Mouse (Mus musculus): ENCODE measurements around the gene Ncam1.
A peak's percentile ranks its signal among the peaks of the same experiment; 100 is the strongest.

Ncam1 gene

DNA sequence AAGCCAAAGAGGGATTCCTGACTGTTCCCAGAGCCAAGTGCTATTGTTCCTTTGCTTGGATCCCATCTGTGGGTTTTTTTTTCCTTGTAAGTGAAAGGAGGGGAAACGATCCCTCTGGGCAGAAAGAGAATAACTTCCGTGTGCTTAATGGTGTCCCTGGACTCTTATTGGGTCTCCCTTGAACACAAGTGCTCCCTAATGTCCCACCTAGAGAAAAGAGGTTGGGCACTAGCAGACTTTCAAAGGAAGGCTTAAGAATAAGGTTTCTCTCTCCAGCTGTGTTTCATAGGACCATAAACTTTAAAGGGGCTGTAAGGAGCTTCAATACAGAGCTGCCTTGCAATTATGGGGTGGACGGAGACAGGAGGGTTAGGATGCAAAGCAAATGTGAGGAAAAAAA, 119.5 kb downstream of the Ncam1 start:
- no peak for DNase-seq (ENCODE audit: low read depth, low spot score)

DNA sequence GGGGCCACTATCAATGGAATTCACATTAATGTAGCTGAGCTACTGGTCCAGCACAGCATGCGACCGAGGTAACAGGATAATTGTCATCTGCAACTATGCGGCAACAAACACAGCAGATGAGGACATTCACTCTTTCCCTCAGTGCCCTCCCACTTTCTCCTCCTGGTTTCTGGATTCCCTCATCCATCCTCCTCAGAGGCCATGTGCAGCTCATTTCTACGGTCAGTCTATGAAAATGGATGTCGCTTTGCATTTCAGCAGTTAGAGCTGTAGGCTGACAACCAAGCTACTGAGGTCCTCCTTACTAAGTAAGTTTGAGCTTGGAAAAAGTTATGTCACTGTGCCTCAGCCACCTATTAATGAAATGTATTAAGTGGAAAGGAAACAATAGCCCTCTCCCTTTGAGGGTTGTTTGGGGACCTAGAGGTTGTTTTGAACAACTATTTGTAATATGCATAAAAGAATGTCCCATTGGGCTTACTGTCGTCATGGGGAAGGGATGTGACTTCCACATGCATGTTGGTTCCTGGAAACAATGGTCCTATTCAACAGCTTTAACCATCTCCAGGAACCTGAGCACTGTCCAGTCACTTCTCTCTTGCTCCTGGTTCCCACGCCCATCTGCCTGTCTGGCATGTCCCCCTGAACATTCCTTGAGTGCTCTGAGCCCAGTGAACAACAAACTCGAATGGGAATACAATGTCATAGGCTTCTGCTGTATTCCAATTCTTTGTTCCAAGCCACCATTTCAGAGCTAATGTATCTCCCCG, 122.8 kb downstream of the Ncam1 start:
- no peak for DNase-seq (ENCODE audit: low read depth, low spot score)

DNA sequence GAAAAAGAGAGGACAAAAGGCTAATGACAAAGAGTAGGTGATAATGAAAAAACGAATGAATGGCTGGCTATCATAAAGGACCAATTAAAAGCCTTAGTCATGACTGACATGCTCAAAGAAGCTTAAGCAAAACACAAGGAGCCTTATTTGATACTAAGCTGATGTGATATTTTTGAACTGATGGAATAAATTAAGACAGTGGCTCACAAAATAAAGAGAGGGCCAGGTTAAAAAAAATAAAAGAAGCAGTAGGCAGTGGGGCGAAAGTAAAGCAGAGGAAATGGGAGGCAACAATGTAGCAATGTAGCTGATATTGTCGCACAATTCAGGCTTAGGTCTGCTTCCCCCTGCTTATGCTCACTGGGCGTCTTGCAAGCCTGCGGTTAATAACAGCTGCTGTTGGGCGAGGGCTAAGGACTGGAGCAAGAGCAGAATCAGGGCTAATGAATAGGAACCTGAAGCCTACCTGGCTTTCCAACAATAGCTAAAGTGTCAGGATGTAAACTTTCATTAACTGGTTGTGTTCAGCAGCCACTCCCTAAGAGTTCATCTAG, 126.0 kb downstream of the Ncam1 start:
- DNase-seq (ENCODE audit: low read depth, low spot score): no peak

DNA sequence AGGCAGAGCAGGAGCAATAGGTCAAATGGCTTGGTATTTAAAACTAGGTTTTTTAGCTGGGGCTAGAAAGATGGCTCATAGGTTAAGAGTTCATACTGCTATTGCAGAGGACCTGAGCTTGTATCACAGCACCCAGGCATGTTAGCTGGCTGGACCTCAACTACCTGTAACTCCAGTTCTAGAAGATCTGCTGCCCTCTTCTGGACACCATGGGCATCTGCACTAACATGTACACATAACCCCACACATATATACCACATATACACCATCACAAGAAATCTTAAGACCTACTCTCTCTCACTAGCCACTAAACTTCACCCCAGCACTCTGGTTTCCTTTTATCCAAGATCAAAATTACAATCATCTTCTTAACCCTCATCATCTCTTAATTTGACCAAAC, 131.7 kb downstream of the Ncam1 start:
- no peak for DNase-seq (ENCODE audit: low read depth, low spot score)

DNA sequence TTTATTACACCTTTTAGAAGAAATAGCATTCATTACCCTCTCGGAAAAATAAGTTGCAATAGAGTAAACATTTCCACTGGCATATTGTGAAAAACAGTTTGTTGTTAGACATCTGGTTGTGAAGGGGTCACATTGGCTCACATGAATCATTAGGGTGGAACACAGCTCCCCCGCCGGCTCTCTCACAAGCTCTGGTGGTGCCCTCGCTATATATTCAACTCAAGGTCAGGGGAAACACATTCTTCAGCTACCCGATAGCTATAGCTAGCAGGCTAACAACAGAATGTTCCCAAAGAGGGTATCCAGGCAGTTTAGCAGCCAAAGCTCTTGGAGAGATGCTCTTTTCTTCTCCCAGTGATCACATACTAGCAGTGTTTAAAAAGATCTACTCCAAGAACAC, 133.4 kb downstream of the Ncam1 start:
- peak; percentile 67 for DNase-seq (ENCODE audit: low read depth, low spot score)

DNA sequence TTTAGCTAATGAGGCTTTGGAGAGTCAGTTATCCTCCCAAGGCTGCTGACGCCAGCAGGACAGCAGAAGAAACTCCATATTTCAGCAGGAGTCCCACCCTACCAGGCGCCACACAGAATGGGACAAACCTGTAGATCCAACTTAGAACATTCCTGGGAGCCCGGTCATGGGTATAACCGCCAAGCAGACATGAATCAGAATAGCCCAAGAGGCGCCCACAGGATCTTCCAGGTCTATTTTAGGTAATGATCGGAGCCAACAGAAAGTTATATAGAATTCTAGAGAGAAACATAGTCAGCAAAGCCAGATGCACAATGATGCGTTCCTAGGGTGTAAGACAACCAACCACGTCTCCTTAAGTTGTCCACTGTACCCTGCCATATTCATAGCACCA, 134.8 kb downstream of the Ncam1 start:
- DNase-seq (ENCODE audit: low read depth, low spot score): no peak

DNA sequence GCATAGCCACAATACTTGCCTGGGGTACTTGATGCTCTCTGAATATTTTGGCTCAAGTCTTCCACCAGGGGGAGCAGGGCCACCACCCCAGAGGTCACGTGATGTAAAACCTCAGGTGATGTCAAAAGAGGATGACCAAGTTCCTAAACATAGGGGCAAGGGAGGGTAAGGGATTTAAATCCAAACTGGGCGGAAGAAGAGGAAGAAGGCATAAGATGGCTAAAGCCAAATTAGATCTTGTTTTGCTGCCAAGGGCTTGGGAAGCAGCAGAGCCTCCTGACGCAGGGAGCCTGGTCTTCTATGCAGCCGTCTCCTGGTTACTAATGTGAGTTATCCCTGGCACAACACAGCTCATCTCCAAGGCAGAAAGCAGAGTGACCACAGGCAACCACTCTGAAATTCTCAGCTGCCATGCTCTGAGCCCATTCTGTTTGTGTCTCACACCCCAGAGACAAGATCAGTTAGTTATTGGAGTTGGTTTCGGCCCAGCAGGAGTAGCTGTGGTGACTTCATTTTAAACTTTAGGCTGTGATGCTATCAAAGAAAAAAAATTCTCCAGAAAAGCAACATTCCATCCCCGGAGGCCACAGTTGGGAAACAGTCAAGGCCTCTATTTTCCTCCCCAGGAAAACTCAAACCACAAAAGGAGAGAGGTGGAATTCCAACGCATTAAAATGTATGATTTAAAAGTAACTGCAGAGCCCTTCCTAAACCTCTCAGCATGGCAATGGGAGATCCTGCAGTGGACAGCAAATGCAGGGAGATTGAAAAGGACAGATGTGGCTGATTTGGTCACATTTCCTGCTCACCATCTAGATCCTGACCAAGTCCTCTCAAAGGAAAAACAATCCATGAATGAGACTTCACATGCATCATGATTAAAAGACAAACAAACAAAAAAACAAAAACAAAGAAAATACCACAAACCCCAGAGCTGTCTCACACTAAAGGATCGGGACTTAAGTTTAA, 135.5 kb downstream of the Ncam1 start:
- DNase-seq (ENCODE audit: low read depth, low spot score): no peak

DNA sequence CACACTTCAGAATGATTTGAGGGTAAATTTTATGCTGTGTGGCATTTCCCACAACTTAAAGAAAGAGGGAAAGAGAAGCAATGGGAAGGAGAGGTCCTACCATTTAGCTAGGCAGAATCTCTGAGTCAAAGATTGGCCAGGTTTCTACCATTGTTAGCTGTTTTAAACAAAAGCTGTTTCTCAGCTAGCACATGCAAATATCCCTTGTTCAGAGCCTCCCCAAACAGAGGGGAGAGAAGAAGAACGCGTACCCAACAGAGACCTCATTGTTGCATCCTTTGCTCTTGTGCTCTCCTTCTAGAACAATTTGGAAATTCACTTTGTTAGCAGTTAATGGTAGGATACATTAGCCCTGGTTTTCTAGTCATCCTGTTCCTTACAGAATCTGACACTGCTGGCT, 137.2 kb downstream of the Ncam1 start:
- no peak for DNase-seq (ENCODE audit: low read depth, low spot score)

DNA sequence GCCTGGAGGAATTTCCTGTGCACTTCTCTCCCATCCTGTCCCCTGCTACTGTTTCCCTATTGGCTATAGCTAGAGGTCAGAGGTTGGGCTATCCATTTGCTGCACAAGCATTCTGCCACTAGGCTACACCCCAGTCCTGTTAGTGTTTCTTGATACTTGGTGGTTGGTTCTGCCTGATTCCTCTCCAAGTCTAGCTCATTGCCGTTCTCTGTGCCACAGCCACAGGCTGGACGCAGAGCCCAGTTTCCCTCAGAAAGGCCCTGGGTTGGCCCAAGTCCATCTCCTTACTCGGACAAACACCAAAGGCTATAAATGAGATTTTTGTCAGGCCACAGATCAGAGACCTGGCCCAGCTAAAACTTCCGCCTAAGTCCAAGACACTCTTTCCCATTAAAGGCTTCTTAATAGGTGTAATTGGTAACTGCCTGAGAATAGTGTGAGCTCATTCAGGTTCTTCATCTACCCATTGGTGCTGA, 140.3 kb downstream of the Ncam1 start:
- DNase-seq (ENCODE audit: low read depth, low spot score): no peak

DNA sequence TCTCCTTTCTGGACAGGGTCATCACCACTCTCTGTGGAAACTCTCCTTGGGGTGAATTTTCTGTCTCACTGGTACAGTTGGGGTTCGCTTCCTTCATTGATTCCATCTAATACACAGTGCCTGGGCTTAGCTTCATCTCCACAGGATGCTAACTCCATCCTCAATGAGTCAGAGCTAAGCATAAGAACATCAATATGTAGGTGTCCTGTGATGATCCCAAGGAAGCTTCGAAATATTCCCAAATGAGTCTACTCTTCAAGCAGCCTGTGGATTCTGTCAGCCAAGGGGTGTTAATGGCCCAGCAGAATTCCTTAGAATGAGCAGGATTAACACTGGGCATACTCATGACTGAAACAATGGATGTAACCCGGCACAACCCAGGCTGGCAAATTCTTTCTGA, 144.3 kb downstream of the Ncam1 start:
- no peak for DNase-seq (ENCODE audit: low read depth, low spot score)

DNA sequence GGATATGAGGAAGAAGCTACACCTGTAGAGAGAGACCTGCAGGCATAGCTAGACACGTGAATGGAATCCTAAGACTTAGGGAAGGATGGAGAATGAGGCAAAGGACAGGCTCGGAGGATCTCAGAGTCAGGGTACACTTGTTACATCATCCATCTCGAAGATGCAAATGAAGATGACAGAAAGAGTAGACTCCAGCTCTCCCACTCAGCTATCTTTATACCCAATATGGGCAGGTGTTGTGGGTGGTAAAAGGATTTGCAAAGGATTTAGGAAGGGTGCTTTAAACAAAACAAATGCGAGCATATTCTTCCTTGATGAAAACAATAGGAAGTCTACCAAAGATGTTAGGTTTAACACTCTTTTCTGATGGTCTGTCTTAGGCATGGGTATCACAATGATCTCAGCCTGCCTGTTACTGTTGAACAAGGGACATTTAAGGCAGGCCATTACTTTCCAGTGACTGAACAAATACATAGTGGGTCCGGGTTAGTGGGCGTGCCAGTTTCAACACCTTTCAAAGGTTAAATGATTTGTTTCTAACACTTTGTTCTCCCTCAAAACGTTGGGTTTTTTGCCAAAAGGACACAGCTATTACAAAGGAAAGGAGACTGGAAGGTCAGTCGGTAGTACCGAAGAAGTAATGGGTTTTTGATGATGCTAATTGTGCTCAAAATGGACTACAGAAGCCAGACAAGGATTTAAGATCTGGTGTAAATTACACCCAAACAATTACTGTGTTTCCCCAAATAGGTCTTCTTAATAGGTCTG, 145.1 kb downstream of the Ncam1 start:
- no peak for DNase-seq (ENCODE audit: low read depth, low spot score)

DNA sequence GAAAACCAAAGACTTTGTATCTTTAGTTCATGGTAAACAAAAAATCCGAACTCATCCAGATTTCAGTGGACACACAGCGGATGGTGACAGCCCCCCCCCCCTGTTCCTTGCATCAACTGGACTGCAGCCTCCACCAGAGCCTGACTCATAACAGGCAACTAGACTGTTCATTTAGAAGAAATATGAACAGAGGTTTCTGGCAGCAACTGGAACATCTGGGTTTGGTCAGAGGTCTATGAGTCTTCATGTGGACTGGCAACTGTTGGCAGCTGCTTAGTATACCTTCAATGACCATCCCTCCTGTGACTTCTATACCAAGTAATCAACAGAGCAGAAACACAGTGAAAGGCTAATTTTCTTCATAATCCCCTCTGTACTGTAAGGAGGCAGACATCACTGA, 154.4 kb downstream of the Ncam1 start:
- no peak for DNase-seq (ENCODE audit: low read depth, low spot score)

DNA sequence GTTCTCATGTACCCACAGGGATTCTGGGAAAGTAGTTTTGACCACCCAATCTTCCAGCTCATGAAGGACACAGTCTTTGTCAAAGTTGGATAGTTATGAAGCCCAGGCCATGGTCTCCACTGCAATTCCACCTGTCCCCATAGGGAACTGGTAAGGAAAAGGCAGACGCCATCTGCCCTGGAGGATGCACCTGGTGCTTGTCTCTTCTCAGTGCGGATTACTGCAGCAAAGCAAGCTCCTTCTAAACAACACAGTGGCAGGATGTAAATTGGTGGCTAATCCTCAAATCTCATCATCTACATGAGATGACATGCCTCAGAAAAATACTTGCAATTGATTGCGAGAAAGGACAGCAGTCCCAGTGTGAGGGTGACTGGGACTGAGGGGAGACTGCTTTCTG, 158.0 kb downstream of the Ncam1 start:
- no peak for DNase-seq (ENCODE audit: low read depth, low spot score)

DNA sequence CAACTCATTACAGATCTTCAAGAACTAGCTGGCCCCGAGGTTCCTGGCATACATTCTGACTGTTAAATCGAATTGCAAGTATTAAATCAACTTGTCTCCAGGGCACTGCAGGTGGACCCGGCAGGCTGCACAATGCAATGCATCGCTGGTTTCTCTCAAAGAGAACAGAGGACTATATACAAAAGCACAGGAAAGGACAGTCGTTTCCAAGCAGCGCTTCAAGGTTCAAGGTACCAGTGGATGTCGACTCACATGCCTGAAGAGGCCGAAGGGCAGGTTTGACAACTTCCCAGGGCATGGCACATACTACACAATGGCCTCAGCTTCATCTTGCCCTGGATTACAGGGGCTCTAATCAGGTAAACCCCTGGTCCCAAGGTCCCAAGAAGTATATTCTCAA, 158.6 kb downstream of the Ncam1 start:
- no peak for DNase-seq (ENCODE audit: low read depth, low spot score)

DNA sequence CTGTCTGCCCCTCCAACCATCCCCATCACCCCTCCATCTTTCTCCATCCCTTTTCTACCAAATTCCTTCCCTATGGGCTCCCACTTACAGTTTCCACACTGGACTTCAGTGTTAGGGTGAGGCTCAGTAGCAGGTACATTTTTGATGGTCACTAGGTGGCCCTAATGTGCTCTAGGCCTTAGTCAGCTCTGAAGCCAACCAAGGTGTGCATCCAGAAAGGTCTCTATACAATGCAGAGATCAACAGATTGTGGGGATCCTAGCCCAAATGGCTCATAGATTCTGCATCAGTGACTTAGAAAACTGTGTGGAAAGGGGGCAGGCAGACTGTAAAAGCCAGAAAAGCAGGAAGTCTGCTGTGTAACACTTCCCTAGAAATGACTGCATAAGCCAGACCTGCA, 160.8 kb downstream of the Ncam1 start:
- no peak for DNase-seq (ENCODE audit: low read depth, low spot score)

DNA sequence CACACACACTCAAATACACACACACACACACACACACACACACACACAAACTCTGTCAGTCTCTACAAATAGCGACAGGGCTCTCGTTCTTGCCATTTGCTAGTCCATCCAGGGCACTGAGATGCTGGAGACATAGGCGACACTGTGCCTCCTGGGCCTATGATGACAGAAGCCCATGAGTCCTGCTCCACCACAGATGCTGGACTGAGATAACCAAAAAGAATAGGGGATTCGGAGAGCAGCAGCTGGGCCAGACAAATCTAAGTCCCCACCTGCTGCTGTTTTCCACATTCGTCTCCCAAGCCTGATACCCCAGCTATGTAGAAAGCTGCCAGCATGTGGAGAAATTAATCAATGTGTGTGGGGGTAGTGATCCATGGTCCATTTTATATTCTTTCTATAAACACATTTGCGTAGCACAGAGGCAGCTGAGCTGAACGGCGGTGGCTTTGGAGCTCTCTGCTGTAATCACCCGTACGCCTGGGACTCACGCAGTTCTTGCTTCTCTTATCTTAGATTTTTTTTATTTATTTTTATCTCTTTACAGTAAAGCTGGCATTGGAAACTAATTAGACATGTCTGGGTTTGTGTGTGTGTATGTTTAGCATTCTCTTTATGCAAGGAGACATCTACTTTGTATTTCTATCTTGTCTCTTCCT, 162.9 kb downstream of the Ncam1 start:
- DNase-seq (ENCODE audit: low read depth, low spot score): no peak

DNA sequence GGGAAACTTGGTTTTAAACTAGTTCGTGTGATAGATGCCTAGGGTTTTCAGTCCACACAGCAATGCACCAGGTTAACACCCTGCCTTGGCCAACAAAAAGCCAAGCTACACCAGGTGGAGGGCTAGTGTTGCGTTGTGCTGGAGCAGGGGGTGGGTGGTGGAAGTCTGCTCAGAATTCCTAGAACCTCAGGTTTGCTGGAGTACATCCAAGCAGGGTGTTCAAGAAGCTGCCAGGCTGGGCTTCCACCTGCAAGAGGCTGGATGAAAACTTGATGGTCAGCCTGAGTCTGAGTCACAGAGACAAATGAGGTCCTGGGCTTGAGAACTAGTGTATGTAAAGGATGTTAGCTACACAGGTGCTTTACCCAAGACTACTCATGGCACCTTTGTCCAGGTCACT, 166.1 kb downstream of the Ncam1 start:
- DNase-seq (ENCODE audit: low read depth, low spot score): no peak

DNA sequence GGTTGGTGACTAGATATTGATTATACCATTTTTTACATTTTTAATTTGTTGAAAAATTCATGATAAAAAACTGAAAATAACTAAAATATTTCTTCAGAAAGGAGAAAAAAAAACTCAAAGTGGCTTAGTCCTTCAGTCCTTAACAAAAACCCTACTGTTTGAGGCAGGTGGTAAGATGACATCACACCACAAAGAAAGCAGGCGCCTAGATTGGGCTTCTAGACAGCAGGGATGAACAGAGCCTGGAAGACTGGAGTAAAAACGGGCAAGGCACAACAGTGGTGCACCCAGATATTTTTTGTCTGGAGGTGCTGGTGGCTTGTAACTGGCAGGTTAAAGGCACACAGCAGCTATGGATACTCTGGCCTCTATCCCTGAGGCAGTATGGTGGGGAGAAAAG, 168.4 kb downstream of the Ncam1 start:
- no peak for DNase-seq (ENCODE audit: low read depth, low spot score)

DNA sequence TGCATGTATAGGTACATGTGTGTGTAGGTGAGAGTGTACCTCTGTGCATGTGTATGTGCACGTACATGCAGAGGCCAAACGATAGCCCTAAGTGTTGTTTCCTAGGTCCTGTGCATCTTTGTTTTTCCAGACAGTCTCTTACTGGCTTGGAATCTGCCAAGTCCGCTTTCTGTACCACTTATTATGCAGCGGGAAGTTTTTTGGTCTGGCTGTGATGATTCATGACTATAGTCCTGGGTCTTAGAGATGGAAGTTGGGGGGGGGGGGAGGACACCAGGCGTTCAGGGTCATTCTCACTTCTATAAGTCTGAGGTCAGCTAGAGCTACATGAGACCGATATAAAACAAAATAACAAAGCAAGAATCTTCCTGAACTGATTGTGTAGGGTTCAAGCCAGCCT, 173.8 kb downstream of the Ncam1 start:
- DNase-seq (ENCODE audit: low read depth, low spot score): no peak

DNA sequence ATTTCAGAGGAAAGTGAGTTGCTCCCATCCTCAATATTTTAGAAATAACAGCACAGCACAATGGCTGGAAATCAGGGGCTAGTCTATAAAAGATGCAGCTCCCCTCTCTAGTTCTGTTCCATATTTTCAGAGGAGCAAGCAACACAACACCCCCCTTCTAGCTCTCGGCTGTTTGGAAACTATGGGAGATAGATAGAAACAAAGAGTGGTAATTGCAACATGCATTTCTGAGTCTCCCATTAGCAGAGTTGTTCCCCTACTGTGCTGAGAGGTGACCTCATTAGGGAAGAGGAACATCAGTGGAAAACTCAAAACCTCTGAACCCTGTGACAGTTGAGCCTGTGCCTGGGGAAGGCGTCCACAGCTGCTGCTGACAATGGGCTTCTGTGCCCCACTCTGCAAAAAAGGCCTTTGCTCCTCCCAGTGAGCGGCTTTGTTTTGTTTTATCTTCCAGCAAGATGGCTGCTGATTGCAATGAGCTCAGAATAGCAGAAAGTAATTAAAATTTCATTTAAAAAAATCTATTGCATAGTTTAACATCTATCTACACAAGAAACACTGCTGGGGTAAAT, 174.7 kb downstream of the Ncam1 start:
- DNase-seq (ENCODE audit: low read depth, low spot score): no peak

Data from mesoderm, embryonic 11.5 days (tissue).